Mouse (Mus musculus) MEL (cell line): ENCODE results near the gene Olfr91. TPM values are rescaled to one million over a fixed set of nuclear protein-coding genes. Genes with fewer than 3 reads are reported as not detected.

ENCODE experiments used
- DNase-seq: peaks from one replicate; pipeline ENCODE4 v3.0.0; 2011; ENCODE audit warnings: low read depth, low spot score
- H3K27ac ChIP-seq: 2 replicates; pipeline ENCODE4 v1.5.1; 2012; ENCODE audit warnings: low read depth, mild to moderate bottlenecking, control low read depth, low read length, moderate library complexity; ENCODE audit not compliant: control insufficient read depth
- H3K27me3 ChIP-seq, 2 experiments: fragments of 150-350 bp in 1 of 2; sonication (generic) in 1 of 2; 2 replicates each; pipeline ENCODE4 v1.6.1; 2012; ENCODE audit warnings: low read length in 2 of 2, mild to moderate bottlenecking in 2 of 2, improper control_type of control experiment in 1 of 2, moderate library complexity in 1 of 2; ENCODE audit not compliant: insufficient read depth in 2 of 2, control insufficient read depth in 1 of 2
- H3K36me3 ChIP-seq, 2 experiments: 2 replicates each; pipeline ENCODE4 v1.6.1; 2012 to 2014; ENCODE audit warnings: low read length in 2 of 2, improper control_type of control experiment in 1 of 2, inconsistent platforms in 1 of 2, mild to moderate bottlenecking in 1 of 2; ENCODE audit not compliant: insufficient read depth in 2 of 2, control insufficient read depth in 1 of 2
- H3K4me1 ChIP-seq, 2 experiments: fragments of 150-350 bp in 1 of 2; sonication (generic) in 1 of 2; 2 replicates each; pipeline ENCODE4 v1.6.1; 2012; ENCODE audit warnings: low read length in 2 of 2, improper control_type of control experiment in 1 of 2, mild to moderate bottlenecking in 1 of 2; ENCODE audit not compliant: insufficient read depth in 2 of 2, control insufficient read depth in 1 of 2
- H3K4me3 ChIP-seq, 2 experiments: fragments of 150-350 bp in 1 of 2; sonication (generic) in 1 of 2; 2 replicates each; pipeline ENCODE4 v1.5.1; 2012; ENCODE audit warnings: low read depth in 2 of 2, low read length in 2 of 2, mild to moderate bottlenecking in 2 of 2, moderate library complexity in 2 of 2, control low read depth in 1 of 2, improper control_type of control experiment in 1 of 2; ENCODE audit not compliant: control insufficient read depth in 1 of 2, insufficient read depth in 1 of 2
- H3K79me2 ChIP-seq: 2 replicates; pipeline ENCODE4 v1.6.1; 2012; ENCODE audit warnings: mild to moderate bottlenecking, low read length, moderate library complexity; ENCODE audit not compliant: control insufficient read depth, poor library complexity, insufficient read depth
- H3K9ac ChIP-seq: 2 replicates; pipeline ENCODE4 v1.6.1; 2012; ENCODE audit warnings: low read depth, mild to moderate bottlenecking, control low read depth, low read length, moderate library complexity; ENCODE audit not compliant: control insufficient read depth, poor library complexity, severe bottlenecking
- H3K9me3 ChIP-seq: fragments of 150-350 bp; sonication (generic); replicated peaks from 2 replicates; pipeline ENCODE4 v1.6.1; 2012; ENCODE audit warnings: mild to moderate bottlenecking, low read length, improper control_type of control experiment, moderate library complexity; ENCODE audit not compliant: insufficient read depth
- CHD1 ChIP-seq: IDR thresholded peaks from 2 replicates; pipeline ENCODE4 v1.6.1; 2012; ENCODE audit warnings: low read depth, mild to moderate bottlenecking, inconsistent platforms, low read length, improper control_type of control experiment
- CHD2 ChIP-seq: IDR thresholded peaks from 2 replicates; pipeline ENCODE4 v1.6.1; 2011; ENCODE audit warnings: low read length, improper control_type of control experiment
- CTCF ChIP-seq, 3 experiments: IDR thresholded peaks in 2 of 3; conservative IDR thresholded peaks in 1 of 3; 2 replicates each; pipeline ENCODE4 v1.5.1; 2011 to 2012; ENCODE audit warnings: low read length in 3 of 3, low read depth in 2 of 3, mild to moderate bottlenecking in 2 of 3, improper control_type of control experiment in 1 of 3, inconsistent platforms in 1 of 3, mixed read lengths in 1 of 3, moderate library complexity in 1 of 3; ENCODE audit not compliant: control insufficient read depth in 1 of 3, insufficient read depth in 1 of 3, poor library complexity in 1 of 3, severe bottlenecking in 1 of 3
- GABPA ChIP-seq: IDR thresholded peaks from 2 replicates; pipeline ENCODE4 v1.6.1; 2012; ENCODE audit warnings: low read depth, mild to moderate bottlenecking, inconsistent platforms, low read length, improper control_type of control experiment, moderate library complexity
- HCFC1 ChIP-seq: IDR thresholded peaks from 2 replicates; pipeline ENCODE4 v1.6.1; 2012; ENCODE audit warnings: low read depth, mild to moderate bottlenecking, inconsistent platforms, low read length, improper control_type of control experiment, moderate library complexity
- KAT2A ChIP-seq: conservative IDR thresholded peaks from 2 replicates; pipeline ENCODE4 v1.6.1; 2012; ENCODE audit warnings: low read depth, low read length, improper control_type of control experiment, inconsistent platforms
- MAX ChIP-seq: IDR thresholded peaks from 2 replicates; pipeline ENCODE4 v1.6.1; 2011; ENCODE audit warnings: low read length, improper control_type of control experiment
- MXI1 ChIP-seq: IDR thresholded peaks from 2 replicates; pipeline ENCODE4 v1.6.1; 2011; ENCODE audit warnings: mild to moderate bottlenecking, low read depth, low read length, improper control_type of control experiment
- MYC ChIP-seq: IDR thresholded peaks from 2 replicates; pipeline ENCODE4 v1.6.1; 2011; ENCODE audit warnings: low read depth, mild to moderate bottlenecking, low read length, improper control_type of control experiment, moderate library complexity
- POLR2AphosphoS2 ChIP-seq: IDR thresholded peaks from 2 replicates; pipeline ENCODE4 v1.6.1; 2011; ENCODE audit warnings: low read length, improper control_type of control experiment
- RAD21 ChIP-seq: IDR thresholded peaks from 2 replicates; pipeline ENCODE4 v1.6.1; 2011; ENCODE audit warnings: mild to moderate bottlenecking, low read depth, low read length, improper control_type of control experiment
- SIN3A ChIP-seq: IDR thresholded peaks from 2 replicates; pipeline ENCODE4 v1.6.1; 2012; ENCODE audit warnings: low read length, improper control_type of control experiment, inconsistent platforms
- SMC3 ChIP-seq: IDR thresholded peaks from 2 replicates; pipeline ENCODE4 v1.6.1; 2011; ENCODE audit warnings: low read depth, low read length, improper control_type of control experiment
- UBTF ChIP-seq: IDR thresholded peaks from 2 replicates; pipeline ENCODE4 v1.6.1; 2012; ENCODE audit warnings: low read depth, mild to moderate bottlenecking, inconsistent platforms, low read length, improper control_type of control experiment, moderate library complexity, borderline replicate concordance; ENCODE audit not compliant: insufficient read depth
- USF1 ChIP-seq: IDR thresholded peaks from 2 replicates; pipeline ENCODE4 v1.6.1; 2014; ENCODE audit warnings: low read depth, mild to moderate bottlenecking, inconsistent platforms, low read length, improper control_type of control experiment, moderate library complexity
- USF2 ChIP-seq, 2 experiments: IDR thresholded peaks; 2 replicates each; pipeline ENCODE4 v1.6.1; 2011 to 2012; ENCODE audit warnings: improper control_type of control experiment in 2 of 2, low read length in 2 of 2, borderline replicate concordance in 1 of 2, inconsistent platforms in 1 of 2, low read depth in 1 of 2, mild to moderate bottlenecking in 1 of 2; ENCODE audit not compliant: insufficient read depth in 1 of 2
- ZKSCAN1 ChIP-seq: IDR thresholded peaks from 2 replicates; pipeline ENCODE4 v1.6.1; 2012; ENCODE audit warnings: low read depth, mild to moderate bottlenecking, inconsistent platforms, low read length, improper control_type of control experiment, moderate library complexity
- ZNF384 ChIP-seq: IDR thresholded peaks from 2 replicates; pipeline ENCODE4 v1.6.1; 2012; ENCODE audit warnings: low read depth, mild to moderate bottlenecking, inconsistent platforms, low read length, improper control_type of control experiment
- polyA plus RNA-seq, 2 experiments: library from polyadenylated mRNA; stranded (reverse) in 1 of 2; unstranded in 1 of 2; fragments of >175 nt in 1 of 2; fragments of >200 nt in 1 of 2; gene quantifications; 2 replicates each; pipeline versions ENCODE4 v1.2.1 to v1.2.4; 2012; ENCODE audit warnings: low replicate concordance in 2 of 2, low read depth in 1 of 2; ENCODE audit not compliant: insufficient read length in 2 of 2, insufficient read depth in 1 of 2, missing spikeins in 1 of 2
- total RNA-seq: library from RNA; depleted of rRNA; stranded (reverse); fragments of 300-350 nt; gene quantifications from 2 replicates; pipeline ENCODE4 v1.2.3, GENCODE M21; 2012

Olfr91 gene
- total and polyA plus RNA-seq, 3 experiments = not detected

DNA sequence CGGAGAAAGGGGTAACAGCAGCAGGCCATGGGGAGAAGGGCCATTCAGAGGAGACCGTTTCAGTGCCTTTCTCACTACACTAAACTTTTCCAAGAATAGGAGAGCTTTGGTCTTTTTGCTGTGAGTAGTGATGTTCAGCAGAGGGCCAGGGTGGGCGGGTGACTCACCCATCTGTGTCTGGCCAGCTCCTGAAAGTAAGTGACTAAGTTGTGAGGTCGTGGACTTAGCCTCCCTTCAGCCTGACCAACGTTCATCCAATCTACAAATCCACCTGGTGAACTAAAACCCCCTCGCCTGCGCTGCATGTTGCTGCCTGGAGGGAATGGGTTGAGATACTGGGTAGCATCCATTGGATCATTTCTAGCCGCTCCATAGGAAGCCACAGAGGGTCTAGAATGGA is 28.0 kb downstream of the Olfr91 start:
- Histone ChIP-seq H3K4me1 (peaks cover 0 to 3% of the 10 kb centered on the region in 2 experiments; a peak in 1 of 4 replicates), H3K27ac (no peak overlapping the region), H3K36me3 (peaks cover 0 to 5% of the 10 kb centered on the region in 2 experiments; a peak in 2 of 4 replicates), H3K79me2 (no peaks in the 10 kb centered on the region), H3K9ac (no peak overlapping the region), H3K9me3 (no peaks in the 10 kb centered on the region), H3K27me3 (no peaks in the 10 kb centered on the region), H3K4me3 (no peak overlapping the region)
- no peak for TF ChIP-seq RAD21
- TF ChIP-seq CTCF (IDR thresholded peaks at IDR 0.05 in 2 of 3, conservative IDR thresholded peaks at IDR 0.05 in 1 of 3; ENCODE audit: control insufficient read depth in 1 of 3, insufficient read depth in 1 of 3, low read depth in 2 of 3, low read length in 3 of 3, poor library complexity in 1 of 3, severe bottlenecking in 1 of 3) = no peak
- no peak for TF ChIP-seq KAT2A
- no peak for TF ChIP-seq ZKSCAN1
- no peak for TF ChIP-seq CHD1
- no peak for TF ChIP-seq MXI1
- TF ChIP-seq POLR2AphosphoS2 = no peak
- TF ChIP-seq HCFC1 = no peak
- no peak for DNase-seq

- Histone ChIP-seq H3K27ac (no peak overlapping the region), H3K27me3 (no peaks in the 10 kb centered on the region), H3K9ac (no peak overlapping the region), H3K36me3 (peaks cover 0 to 5% of the 10 kb centered on the region in 2 experiments; a peak in 2 of 4 replicates), H3K4me1 (peaks cover 0 to 3% of the 10 kb centered on the region in 2 experiments; a peak in 1 of 4 replicates), H3K79me2 (no peaks in the 10 kb centered on the region), H3K9me3 (no peaks in the 10 kb centered on the region), H3K4me3 (no peak overlapping the region)
- DNase-seq = no peak
- TF ChIP-seq HCFC1 = no peak
- TF ChIP-seq CHD1 = no peak
- TF ChIP-seq USF1 = no peak
- TF ChIP-seq UBTF = no peak
- TF ChIP-seq SMC3 = no peak
- TF ChIP-seq USF2 (IDR thresholded peaks at IDR 0.05; ENCODE audit: borderline replicate concordance in 1 of 2, insufficient read depth in 1 of 2, low read depth in 1 of 2, low read length in 2 of 2) = no peak
- no peak for TF ChIP-seq GABPA
- no peak for TF ChIP-seq SIN3A
- no peak for TF ChIP-seq ZNF384
- no peak for TF ChIP-seq MAX
- TF ChIP-seq ZKSCAN1 = no peak
- no peak for TF ChIP-seq CHD2
- no peak for TF ChIP-seq MYC
Measured at GRCm38 (mm10) chr17:37067861-37068260, 30.2 kb downstream of the Olfr91 start.
